Mouse (Mus musculus): ENCODE data around the gene Gm3164. TPM values are rescaled to one million over a fixed set of nuclear protein-coding genes. Genes with fewer than 3 reads are reported as not detected.
"Not testable (repeated sequence)": the region's sequence is repeated elsewhere in the genome, so short reads cannot be mapped to it uniquely, and the experiment has no call there.

Gene Gm3164
- polyA plus RNA-seq, 1 experiment from 2014 or later: not detected

GRCm38 (mm10) chr14:4409939-4410338 lies 5.3 kb upstream of the Gm3164 start:
- H3K4me2 ChIP-seq; H3K9ac ChIP-seq (replicated peaks); H3K27ac ChIP-seq; ATAC-seq (ENCODE audit: insufficient number of reproducible peaks, insufficient read depth, low FRiP score, low TSS enrichment, low read depth); H3K4me1 ChIP-seq (replicated peaks); H3K9me3 ChIP-seq; H3K4me3 ChIP-seq (replicated peaks); H3K36me3 ChIP-seq; H3K27me3 ChIP-seq: not testable (repeated sequence)
- WGBS: 42% methylated on average over 1 of the region's 1 CpGs

GRCm38 (mm10) chr14:4430692-4431091 lies 15.4 kb downstream of the Gm3164 start, which contains the start of gene Gm3173:
TSS of gene Gm3173 (plus strand) at chr14:4430992.
- ATAC-seq (ENCODE audit: insufficient number of reproducible peaks, insufficient read depth, low FRiP score, low TSS enrichment, low read depth); H3K27me3 ChIP-seq; H3K4me1 ChIP-seq (replicated peaks); H3K27ac ChIP-seq; H3K36me3 ChIP-seq; H3K4me3 ChIP-seq (replicated peaks); H3K4me2 ChIP-seq; H3K9me3 ChIP-seq; H3K9ac ChIP-seq (replicated peaks): not testable (repeated sequence)

- ATAC-seq (ENCODE audit: insufficient number of reproducible peaks, insufficient read depth, low FRiP score, low TSS enrichment, low read depth); H3K9me3 ChIP-seq; H3K4me1 ChIP-seq (replicated peaks); H3K9ac ChIP-seq (replicated peaks); H3K27me3 ChIP-seq; H3K4me2 ChIP-seq; H3K27ac ChIP-seq; H3K36me3 ChIP-seq; H3K4me3 ChIP-seq (replicated peaks): not testable (repeated sequence)
- 92% methylated on average over 1 of the region's 2 CpGs for WGBS
These were observed 66.2 kb downstream of the Gm3164 start, which contains the start of gene Gm3182 for GRCm38 (mm10) chr14:4481445-4481844. TSS of gene Gm3182 (plus strand) at chr14:4481745.

Other genes with a start within 250 kb of the Gm3164 start
- gene Gm2974, start 232.9 kb upstream of the Gm3164 start, polyA plus RNA-seq (2016; fragmentation: Nextera tagmentation; extraction: Ambion mirVana): 0.31 and 0.50 TPM in 2 replicates
- not detected in 2 replicates for gene Gm3138, start 165.8 kb upstream of the Gm3164 start, polyA plus RNA-seq (2016; fragmentation: Nextera tagmentation; extraction: Ambion mirVana)
- gene Gm3149, start 98.2 kb upstream of the Gm3164 start, polyA plus RNA-seq (2016; fragmentation: Nextera tagmentation; extraction: Ambion mirVana): not detected in 2 replicates
- gene 2610042L04Rik, start 80.7 kb upstream of the Gm3164 start, polyA plus RNA-seq (2016; fragmentation: Nextera tagmentation; extraction: Ambion mirVana): 0.24 and 0.43 TPM in 2 replicates
- not detected in 2 replicates for gene Gm3159, start 17.9 kb upstream of the Gm3164 start, polyA plus RNA-seq (2016; fragmentation: Nextera tagmentation; extraction: Ambion mirVana)
- gene Gm3173, start 15.5 kb downstream of the Gm3164 start, polyA plus RNA-seq (2016; fragmentation: Nextera tagmentation; extraction: Ambion mirVana): not detected in 2 replicates
- gene Gm3182, start 66.3 kb downstream of the Gm3164 start, polyA plus RNA-seq (2016; fragmentation: Nextera tagmentation; extraction: Ambion mirVana): not detected in 2 replicates
- not detected in 2 replicates for gene Gm3047, start 140.0 kb downstream of the Gm3164 start, polyA plus RNA-seq (2016; fragmentation: Nextera tagmentation; extraction: Ambion mirVana)
- gene Gm8159, start 216.9 kb downstream of the Gm3164 start, polyA plus RNA-seq (2016; fragmentation: Nextera tagmentation; extraction: Ambion mirVana): not detected in 2 replicates
- not detected in 2 replicates for gene Gm3239, start 248.7 kb downstream of the Gm3164 start, polyA plus RNA-seq (2016; fragmentation: Nextera tagmentation; extraction: Ambion mirVana)

Data from limb, embryonic 12.5 days (tissue).